Mouse (Mus musculus) C2C12 (cell line): ENCODE data around the gene Mgll.

ENCODE experiments used
- CEBPB ChIP-seq: IDR thresholded peaks from one replicate; pipeline ENCODE4 v1.6.1; 2011; ENCODE audit warnings: low read depth, mild to moderate bottlenecking, control low read depth, moderate library complexity
- CTCF ChIP-seq: IDR thresholded peaks from one replicate; pipeline ENCODE4 v1.5.1; 2011; ENCODE audit not compliant: control insufficient read depth, insufficient read depth, insufficient read length
- MAX ChIP-seq: IDR thresholded peaks from one replicate; pipeline ENCODE4 v1.6.1; 2011; ENCODE audit warnings: mild to moderate bottlenecking, control low read depth
- MYOG ChIP-seq: IDR thresholded peaks from one replicate; pipeline ENCODE4 v1.6.1; 2011; ENCODE audit not compliant: control insufficient read depth, insufficient read length; ENCODE audit errors: extremely low read depth

GRCm38 (mm10) chr6:88800735-88801134 lies 76.5 kb downstream of the Mgll start:
- TF ChIP-seq CTCF (no peak), MYOG (no peak), CEBPB (no peak), MAX (no peak)
